Mouse (Mus musculus) layer of hippocampus, adult 9-10 months (tissue): ENCODE results near the gene Msantd1.
"Not testable (repeated sequence)": the region's sequence is repeated elsewhere in the genome, so short reads cannot be mapped to it uniquely, and the experiment has no call there.

Experiments used
- DNase-seq: peaks from one replicate; pipeline ENCODE4 v3.0.0; 2022; ENCODE audit warnings: low spot score

The Msantd1 gene

GRCm38 (mm10) chr5:34907910-34908725 is at the start of gene Msantd1:
Gene Msantd1, plus strand, starts transcription at chr5:34908012.
- no peak for DNase-seq

- no peak for DNase-seq
Measured at GRCm38 (mm10) chr5:34865367-34865766, 42.4 kb upstream of the Msantd1 start.

GRCm38 (mm10) chr5:34880307-34880706 is 27.5 kb upstream of the Msantd1 start:
- DNase-seq, result not testable (repeated sequence)

- no peak for DNase-seq
Measured at GRCm38 (mm10) chr5:34881023-34881422, 26.8 kb upstream of the Msantd1 start.

GRCm38 (mm10) chr5:34885250-34885649 is 22.6 kb upstream of the Msantd1 start:
- no peak for DNase-seq

- DNase-seq, result no peak
Measured at GRCm38 (mm10) chr5:34889252-34889651, 18.6 kb upstream of the Msantd1 start.

- no peak for DNase-seq
Measured at GRCm38 (mm10) chr5:34896697-34897453, 10.9 kb upstream of the Msantd1 start.

GRCm38 (mm10) chr5:34899787-34900469 is 7.9 kb upstream of the Msantd1 start:
- no peak for DNase-seq

- DNase-seq, result no peak
Measured at GRCm38 (mm10) chr5:34902371-34902770, 5.4 kb upstream of the Msantd1 start.

- peak; percentile 41 for DNase-seq
Measured at GRCm38 (mm10) chr5:34902811-34903385, 4.9 kb upstream of the Msantd1 start.

GRCm38 (mm10) chr5:34904412-34904811 is 3.4 kb upstream of the Msantd1 start:
- no peak for DNase-seq

GRCm38 (mm10) chr5:34907230-34907629 is 582 bp upstream of the Msantd1 start:
- DNase-seq, result no peak

- no peak for DNase-seq
Measured at GRCm38 (mm10) chr5:34908726-34909633, 1.2 kb downstream of the Msantd1 start.

- DNase-seq, result no peak
Measured at GRCm38 (mm10) chr5:34909634-34910503, 2.1 kb downstream of the Msantd1 start.

- no peak for DNase-seq
Measured at GRCm38 (mm10) chr5:34910504-34910815, 2.6 kb downstream of the Msantd1 start.

- DNase-seq, result peak; percentile 55
Measured at GRCm38 (mm10) chr5:34915801-34916200, 8.0 kb downstream of the Msantd1 start.

- DNase-seq, result peak; percentile 31
Measured at GRCm38 (mm10) chr5:34917234-34917655, 9.4 kb downstream of the Msantd1 start.

- no peak for DNase-seq
Measured at GRCm38 (mm10) chr5:34918785-34919184, 11.0 kb downstream of the Msantd1 start.

GRCm38 (mm10) chr5:34922531-34922930 is 14.7 kb downstream of the Msantd1 start:
- no peak for DNase-seq

GRCm38 (mm10) chr5:34923920-34924319 is 16.1 kb downstream of the Msantd1 start:
- DNase-seq, result no peak
